13 mouse cellular contexts compared by ENCODE assay signal in genomic region chr11:18747361-18747760, GRCm38 (mm10).
A peak's percentile ranks its signal among the peaks of the same experiment; 100 is the strongest.
DNase-seq lines count a peak whose midpoint lies in the region; ATAC-seq lines count a peak whose summit lies in the region.
"Had no signal": no experiment of that assay in that cellular context is flagged by ENCODE, and none has a peak within 500 bp of the region (broad histone marks: within the 10 kb centered on the region; RNA-seq: fewer than 3 reads in every experiment).

No protein-coding gene starts in this region.

- no peaks in the 10 kb centered on the region for H3K9me3 ChIP-seq in kidney, embryonic 14.5 days (ENCODE audit: control insufficient read depth, low read length)
- H3K9me3 ChIP-seq in embryonic facial prominence, embryonic 15.5 days (replicated peaks) = no peaks in the 10 kb centered on the region
- H3K9me3 ChIP-seq in hindbrain, embryonic 15.5 days = no peaks in the 10 kb centered on the region
- H3K9me3 ChIP-seq in neural tube, embryonic 12.5 days = no peaks in the 10 kb centered on the region

- 25% methylated on average over 9 of the region's 9 CpGs for WGBS in kidney, embryonic 14.5 days
- WGBS in embryonic facial prominence, embryonic 15.5 days = 61% methylated on average over 9 of the region's 9 CpGs
- 32% methylated on average over 9 of the region's 9 CpGs for WGBS in hindbrain, embryonic 15.5 days
- 16% methylated on average over 9 of the region's 9 CpGs for WGBS in neural tube, embryonic 12.5 days

- peak; percentile 2; the same call in 1 of the 2 replicates for ATAC-seq in kidney, embryonic 14.5 days (ENCODE audit: low FRiP score, low TSS enrichment)
- ATAC-seq in embryonic facial prominence, embryonic 15.5 days (ENCODE audit: insufficient number of reproducible peaks, low FRiP score, low TSS enrichment, low read depth) = no peak
- no peak for ATAC-seq in hindbrain, embryonic 15.5 days (ENCODE audit: low FRiP score, low read depth)
- peak; percentile 1; the same call in 1 of the 2 replicates for ATAC-seq in neural tube, embryonic 12.5 days (ENCODE audit: low FRiP score, low read depth)
- ATAC-seq: CD4-positive, CD25-positive, alpha-beta regulatory T cell, adult 4 months had no signal

- no peak overlapping the region for H3K4me2 ChIP-seq in kidney, embryonic 14.5 days (replicated peaks; ENCODE audit: low read depth, low read length)
- H3K4me2 ChIP-seq in embryonic facial prominence, embryonic 15.5 days (replicated peaks) = no peak overlapping the region
- no peak overlapping the region for H3K4me2 ChIP-seq in hindbrain, embryonic 15.5 days
- H3K4me2 ChIP-seq in neural tube, embryonic 12.5 days (replicated peaks) = peak overlapping the region; percentile 22; the same call in 1 of the 2 replicates

- H3K27me3 ChIP-seq in kidney, embryonic 14.5 days (ENCODE audit: control insufficient read depth, insufficient read depth, low read length) = no peaks in the 10 kb centered on the region
- H3K27me3 ChIP-seq in embryonic facial prominence, embryonic 15.5 days = peaks cover 4% of the 10 kb centered on the region; the same call in 1 of the 2 replicates
- H3K27me3 ChIP-seq in hindbrain, embryonic 15.5 days = no peaks in the 10 kb centered on the region
- no peaks in the 10 kb centered on the region for H3K27me3 ChIP-seq in neural tube, embryonic 12.5 days (replicated peaks)

- no peaks in the 10 kb centered on the region for H3K36me3 ChIP-seq in kidney, embryonic 14.5 days (ENCODE audit: control insufficient read depth, insufficient read depth, low read length)
- H3K36me3 ChIP-seq in embryonic facial prominence, embryonic 15.5 days = no peaks in the 10 kb centered on the region
- H3K36me3 ChIP-seq in hindbrain, embryonic 15.5 days = no peaks in the 10 kb centered on the region
- no peaks in the 10 kb centered on the region for H3K36me3 ChIP-seq in neural tube, embryonic 12.5 days

- H3K9ac ChIP-seq in kidney, embryonic 14.5 days (ENCODE audit: low read depth, low read length) = no peak overlapping the region; the same call in 1 of the 2 replicates
- no peak overlapping the region for H3K9ac ChIP-seq in embryonic facial prominence, embryonic 15.5 days
- no peak overlapping the region for H3K9ac ChIP-seq in hindbrain, embryonic 15.5 days
- peak overlapping the region; percentile 35 for H3K9ac ChIP-seq in neural tube, embryonic 12.5 days
- H3K9ac ChIP-seq: liver, embryonic 14.5 days had no signal

- DNase-seq in kidney, adult 11 months = no peak
- no peak for DNase-seq in layer of hippocampus, postnatal 10 days (ENCODE audit: low spot score in 2 of 2)
- DNase-seq in ovary, adult 18-20 months (ENCODE audit: low spot score) = no peak
- no peak for DNase-seq in cerebellum, adult 9-11 months
- DNase-seq: adrenal gland, adult 2 months; heart, postnatal 10 days; right cerebral cortex, postnatal 14 days had no signal

- H3K4me3 ChIP-seq in kidney, embryonic 14.5 days (ENCODE audit: low read length) = no peak overlapping the region
- no peak overlapping the region for H3K4me3 ChIP-seq in embryonic facial prominence, embryonic 15.5 days (replicated peaks)
- H3K4me3 ChIP-seq in hindbrain, embryonic 15.5 days = no peak overlapping the region
- no peak overlapping the region for H3K4me3 ChIP-seq in neural tube, embryonic 12.5 days

- H3K4me1 ChIP-seq in kidney, embryonic 14.5 days (ENCODE audit: control insufficient read depth, insufficient read depth, low read length) = peaks cover 37% of the 10 kb centered on the region
- H3K4me1 ChIP-seq in embryonic facial prominence, embryonic 15.5 days = peaks cover 15% of the 10 kb centered on the region
- peaks cover 57% of the 10 kb centered on the region for H3K4me1 ChIP-seq in hindbrain, embryonic 15.5 days (replicated peaks)
- peaks cover 60% of the 10 kb centered on the region for H3K4me1 ChIP-seq in neural tube, embryonic 12.5 days

- H3K27ac ChIP-seq in kidney, embryonic 14.5 days (ENCODE audit: low read depth, low read length) = peak overlapping the region; percentile 90
- H3K27ac ChIP-seq in embryonic facial prominence, embryonic 15.5 days (replicated peaks) = 0 out of 2 replicates have a peak overlapping the region, but pooled peaks have one; percentile 22
- peak overlapping the region; percentile 76 for H3K27ac ChIP-seq in hindbrain, embryonic 15.5 days (replicated peaks)
- peak overlapping the region; percentile 74 for H3K27ac ChIP-seq in neural tube, embryonic 12.5 days
- H3K27ac ChIP-seq: liver, embryonic 14.5 days had no signal

Comparison
In these comparisons a context has a peak if more than half of its experiments do, and no peak if none do; other contexts are left out.
1. ATAC-seq: peak in kidney, embryonic 14.5 days (single experiment) and neural tube, embryonic 12.5 days (single experiment); none in embryonic facial prominence, embryonic 15.5 days (single experiment) and hindbrain, embryonic 15.5 days (single experiment).
2. H3K27ac ChIP-seq: peak in every context shown above with its lines; median percentile 90 in kidney, embryonic 14.5 days; 76 in hindbrain, embryonic 15.5 days; 74 in neural tube, embryonic 12.5 days; 22 in embryonic facial prominence, embryonic 15.5 days.